Mouse (Mus musculus) MEL-GATA-1-ER (cell line): ENCODE measurements at regions not wholly inside any gene's neighbourhood (a gene's known extent, or its start where the extent isn't known, plus 50 kb on each side); places are given as distances from the start of the nearest gene placed in this dataset.

Experiments used
- DNase-seq: peaks from one replicate; pipeline ENCODE4 v3.0.0-alpha.2; 2012; ENCODE audit warnings: low read depth; ENCODE audit errors: extremely low read depth

- DNase-seq: no peak
Measured at GRCm38 (mm10) chr6:82860485-82860884, 79.1 kb downstream of the Sema4f start.

GRCm38 (mm10) chr6:82856218-82856617, 82.0 kb upstream of the Hk2 start:
- no peak for DNase-seq

- DNase-seq: no peak
Measured at GRCm38 (mm10) chr6:82855401-82855800, 81.1 kb upstream of the Hk2 start.

GRCm38 (mm10) chr6:82854780-82855179, 80.5 kb upstream of the Hk2 start:
- DNase-seq: no peak

GRCm38 (mm10) chr6:82854338-82854737, 80.1 kb upstream of the Hk2 start:
- DNase-seq: no peak

- no peak for DNase-seq
Measured at GRCm38 (mm10) chr6:82853076-82853475, 78.8 kb upstream of the Hk2 start.

- no peak for DNase-seq
Measured at GRCm38 (mm10) chr6:82850556-82850955, 76.3 kb upstream of the Hk2 start.

- no peak for DNase-seq
Measured at GRCm38 (mm10) chr6:82847598-82847997, 73.3 kb upstream of the Hk2 start.

- no peak for DNase-seq
Measured at GRCm38 (mm10) chr6:82846587-82847150, 72.4 kb upstream of the Hk2 start.

GRCm38 (mm10) chr6:82844432-82844831, 70.2 kb upstream of the Hk2 start:
- no peak for DNase-seq

- DNase-seq: no peak
Measured at GRCm38 (mm10) chr6:82843881-82844280, 69.6 kb upstream of the Hk2 start.

GRCm38 (mm10) chr6:82837246-82837645, 63.0 kb upstream of the Hk2 start:
- no peak for DNase-seq

GRCm38 (mm10) chr6:82835222-82836064, 61.2 kb upstream of the Hk2 start:
- peak; percentile 51 for DNase-seq

- no peak for DNase-seq
Measured at GRCm38 (mm10) chr6:82833867-82834266, 59.6 kb upstream of the Hk2 start.

- no peak for DNase-seq
Measured at GRCm38 (mm10) chr6:82831211-82831610, 57.0 kb upstream of the Hk2 start.

GRCm38 (mm10) chr6:82824684-82825083, 50.4 kb upstream of the Hk2 start:
- no peak for DNase-seq

GRCm38 (mm10) chr6:82824240-82824639, 50.0 kb upstream of the Hk2 start:
- DNase-seq: no peak
